ENCODE assay signal across 8 mouse cellular contexts in the genomic region with DNA sequence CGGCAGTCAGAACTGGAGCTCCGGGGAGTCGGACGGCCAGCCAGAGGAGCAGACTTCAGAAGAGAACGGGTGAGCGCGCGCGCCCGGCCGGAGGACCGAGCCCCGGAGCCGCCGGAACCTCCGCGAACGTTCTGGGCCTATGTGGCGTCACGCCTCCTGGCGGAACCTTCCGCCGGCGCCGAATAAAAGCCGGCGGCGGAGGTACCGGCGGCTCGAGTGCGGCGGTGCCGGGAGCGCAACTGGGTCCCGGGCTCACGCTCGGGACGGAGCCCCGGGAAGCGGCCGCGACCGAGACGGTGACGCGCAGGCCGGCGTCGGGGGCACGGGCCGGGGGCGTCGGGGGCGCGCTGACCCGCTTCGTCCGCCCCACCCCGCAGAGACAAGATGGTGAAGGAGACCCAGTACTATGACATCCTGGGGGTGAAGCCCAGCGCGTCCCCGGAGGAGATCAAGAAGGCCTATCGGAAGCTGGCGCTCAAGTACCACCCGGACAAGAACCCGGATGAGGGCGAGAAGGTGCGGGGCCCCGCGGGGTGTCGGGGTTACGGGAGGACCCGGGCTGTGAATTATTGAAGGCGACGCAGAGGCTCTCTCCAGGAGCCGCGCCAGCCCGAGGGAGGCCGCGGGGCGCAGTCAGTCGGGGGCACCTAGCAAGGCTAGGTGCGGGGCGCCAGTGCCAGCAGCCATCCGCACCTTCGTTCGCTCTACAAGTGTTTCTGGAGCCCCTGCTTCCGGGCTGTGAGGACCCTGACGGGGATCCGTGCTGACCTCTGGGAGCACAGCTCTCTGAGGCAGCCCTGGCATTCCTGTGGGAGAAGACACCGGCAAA. TPM values are rescaled to one million over a fixed set of nuclear protein-coding genes. Genes with fewer than 3 reads are reported as not detected.
DNase-seq lines count a peak whose midpoint lies in the region.

No protein-coding gene starts in this region.

- intact Hi-C loops in gastrocnemius, postnatal 14 days (cut with DNase I; ENCODE audit: low total_unique reads): no loop called here
- intact Hi-C loops in left cerebral cortex, postnatal 10 days (cut with DNase I): no loop called here

- peaks cover 20% of the 10 kb centered on the region for H3K9me3 ChIP-seq in megakaryocyte, embryonic 14.5 days

- H3K4me1 ChIP-seq in megakaryocyte, embryonic 14.5 days: peaks cover 30% of the 10 kb centered on the region

- no peaks in the 10 kb centered on the region for H3K36me3 ChIP-seq in megakaryocyte, embryonic 14.5 days (replicated peaks; ENCODE audit: low read length)

- DNase-seq in adrenal gland, adult 18-20 months (ENCODE audit: low spot score in 2 of 2): peak; percentile 87 to 90
- DNase-seq in embryo, embryonic 10 days (ENCODE audit: low spot score): peak; percentile 47
- peak; percentile 83 for DNase-seq in gastrocnemius, postnatal 14 days
- DNase-seq in induced T-regulatory cell, adult 2 months (ENCODE audit: low read depth): peak; percentile 85
- DNase-seq in left cerebral cortex, postnatal 10 days (ENCODE audit: extremely low spot score in 1 of 2, low spot score in 2 of 2): peak; percentile 65 to 91
- peak; percentile 87 to 88 for DNase-seq in right cerebral cortex, postnatal 10 days (ENCODE audit: low spot score in 2 of 2)
- peak; percentile 84 for DNase-seq in urinary bladder, postnatal 14 days (ENCODE audit: low spot score)

- H3K27me3 ChIP-seq in megakaryocyte, embryonic 14.5 days (replicated peaks): peaks cover 92% of the 10 kb centered on the region

- peak overlapping the region; percentile 91 for H3K4me3 ChIP-seq in megakaryocyte, embryonic 14.5 days (replicated peaks)

RNA-seq across cellular contexts. Expression of a gene that starts 0.9 kb away (rescaled TPM):
- total RNA-seq in adrenal gland, adult 18-20 months (2021): 10 to 100 TPM; 34.7 to 51.7 TPM
- total RNA-seq in gastrocnemius, postnatal 14 days (2021): 10 to 100 TPM; 39.8 to 58.3 TPM
- 10 to 100 TPM; 13.6 to 14.4 TPM for total RNA-seq in left cerebral cortex, postnatal 10 days (2021)
- 0.46 TPM in 1 of 2 replicates, not detected in the other for polyA plus RNA-seq in megakaryocyte, embryonic 14.5 days (2012; ENCODE audit: insufficient read depth, low replicate concordance)

RNA-seq across cellular contexts. Expression of a gene that starts 34.8 kb away (rescaled TPM):
- 10 to 100 TPM; 66.4 to 71.3 TPM for total RNA-seq in adrenal gland, adult 18-20 months (2021)
- total RNA-seq in gastrocnemius, postnatal 14 days (2021): 10 to 100 TPM; 18.4 to 22.7 TPM
- total RNA-seq in left cerebral cortex, postnatal 10 days (2021): 10 to 100 TPM; 52.5 to 54.1 TPM
- polyA plus RNA-seq in megakaryocyte, embryonic 14.5 days (2012; ENCODE audit: insufficient read depth, low replicate concordance): 10.7 and 17.7 TPM in 2 replicates

RNA-seq across cellular contexts. Expression of a gene that starts 37.9 kb away (rescaled TPM):
- 100 to 1,000 TPM; 221 to 307 TPM for total RNA-seq in adrenal gland, adult 18-20 months (2021)
- under 1 TPM; 0.27 to 0.45 TPM for total RNA-seq in gastrocnemius, postnatal 14 days (2021)
- total RNA-seq in left cerebral cortex, postnatal 10 days (2021): 10 to 100 TPM; 88.4 to 93.5 TPM
- polyA plus RNA-seq in megakaryocyte, embryonic 14.5 days (2012; ENCODE audit: insufficient read depth, low replicate concordance): 1.8 TPM in 1 of 2 replicates, not detected in the other

Comparison
In these comparisons a context has a peak if more than half of its experiments do, and no peak if none do; other contexts are left out.
1. Peak in every context shown above with its lines: DNase-seq and H3K4me3 ChIP-seq.
2. RNA of a gene that starts 37.9 kb away (total RNA-seq): 221 to 307 TPM in adrenal gland, adult 18-20 months and 88.4 to 93.5 TPM in left cerebral cortex, postnatal 10 days; 0.27 to 0.45 TPM in gastrocnemius, postnatal 14 days; every median in the first group is over 10 times any median in the second.